Mouse (Mus musculus): ENCODE measurements around the gene Stard13. TPM values are rescaled to one million over a fixed set of nuclear protein-coding genes. Genes with fewer than 3 reads are reported as not detected.

Gene Stard13
- polyA plus RNA-seq, 1 experiment: 4.9 TPM

DNA sequence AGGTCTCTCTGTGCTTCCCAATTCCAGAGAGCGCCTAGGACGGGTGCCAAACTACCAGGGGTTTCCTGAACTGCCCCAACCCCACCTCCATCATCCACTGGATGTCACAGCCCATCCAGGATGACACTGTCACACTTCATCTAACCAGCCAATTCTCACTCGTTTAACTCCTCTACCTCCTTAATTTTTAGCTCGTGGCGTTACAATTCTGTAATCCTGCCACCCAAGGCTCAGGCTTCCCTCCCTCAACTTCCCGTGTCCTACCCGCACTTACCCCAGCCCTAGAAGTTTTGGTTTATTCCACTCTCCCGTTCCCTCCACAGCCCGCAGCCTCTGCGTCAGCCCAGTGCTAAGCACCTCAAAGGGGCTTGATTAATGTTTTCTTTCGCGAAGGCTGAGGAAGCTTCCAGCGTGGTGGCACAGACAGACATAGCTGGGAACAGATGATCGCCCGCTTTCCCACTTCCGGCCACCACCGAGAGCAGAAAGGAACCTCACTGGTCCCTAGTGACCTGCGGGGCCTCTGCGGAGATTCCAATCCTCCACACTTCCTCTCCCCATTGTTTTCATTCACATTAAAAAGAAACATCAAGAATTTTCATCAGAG, 125.2 kb downstream of the Stard13 start:
- Histone ChIP-seq H3K27ac (ENCODE audit: insufficient read depth, low read depth, low read length) (peak overlapping the region; percentile 20), H3K4me3 (ENCODE audit: low read depth, low read length) (peak overlapping the region; percentile 25; the same call in 1 of the 2 replicates), H3K36me3 (ENCODE audit: control insufficient read depth, insufficient read depth, low read length) (no peaks in the 10 kb centered on the region), H3K4me1 (ENCODE audit: control insufficient read depth, insufficient read depth, insufficient read length, low read length) (peaks cover 8% of the 10 kb centered on the region), H3K27me3 (ENCODE audit: control insufficient read depth, insufficient read depth, low read length) (no peaks in the 10 kb centered on the region)
- no peak for TF ChIP-seq POLR2A (IDR thresholded peaks at IDR 0.05; ENCODE audit: low read depth, low read length)
- TF ChIP-seq CTCF (IDR thresholded peaks at IDR 0.05; ENCODE audit: extremely low read depth, insufficient read length, insufficient replicate concordance, low read depth, low read length): no peak
- WGBS: 70% methylated on average over 19 of the region's 19 CpGs

DNA sequence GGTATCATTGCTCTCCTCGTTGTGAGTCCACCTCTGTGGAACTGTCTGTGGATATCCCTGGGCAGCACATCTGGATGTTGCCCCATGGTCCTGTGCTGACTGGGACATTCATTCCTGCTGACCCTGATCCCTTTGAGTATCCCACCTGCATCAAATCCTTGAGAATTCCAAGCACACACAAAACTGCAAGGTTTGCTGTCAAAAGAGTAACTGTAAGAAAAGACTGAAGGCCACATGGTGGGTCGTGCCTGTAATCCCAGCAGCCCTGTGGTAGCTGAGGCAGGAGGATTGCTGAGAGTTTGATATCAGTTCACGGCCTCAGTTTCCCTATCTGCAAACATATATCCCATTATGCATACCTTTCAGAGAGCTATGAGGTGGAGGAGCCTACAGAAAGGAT, 126.8 kb downstream of the Stard13 start:
- H3K27ac ChIP-seq (ENCODE audit: insufficient read depth, low read depth, low read length): no peak overlapping the region
- 91% methylated on average over 3 of the region's 3 CpGs for WGBS
- no peaks in the 10 kb centered on the region for H3K27me3 ChIP-seq (ENCODE audit: control insufficient read depth, insufficient read depth, low read length)
- no peak overlapping the region for H3K4me3 ChIP-seq (ENCODE audit: low read depth, low read length)
- TF ChIP-seq POLR2A (IDR thresholded peaks at IDR 0.05; ENCODE audit: low read depth, low read length) (no peak), CTCF (IDR thresholded peaks at IDR 0.05; ENCODE audit: extremely low read depth, insufficient read length, insufficient replicate concordance, low read depth, low read length) (no peak)
- peaks cover 10% of the 10 kb centered on the region for H3K4me1 ChIP-seq (ENCODE audit: control insufficient read depth, insufficient read depth, insufficient read length, low read length)
- no peaks in the 10 kb centered on the region for H3K36me3 ChIP-seq (ENCODE audit: control insufficient read depth, insufficient read depth, low read length)

DNA sequence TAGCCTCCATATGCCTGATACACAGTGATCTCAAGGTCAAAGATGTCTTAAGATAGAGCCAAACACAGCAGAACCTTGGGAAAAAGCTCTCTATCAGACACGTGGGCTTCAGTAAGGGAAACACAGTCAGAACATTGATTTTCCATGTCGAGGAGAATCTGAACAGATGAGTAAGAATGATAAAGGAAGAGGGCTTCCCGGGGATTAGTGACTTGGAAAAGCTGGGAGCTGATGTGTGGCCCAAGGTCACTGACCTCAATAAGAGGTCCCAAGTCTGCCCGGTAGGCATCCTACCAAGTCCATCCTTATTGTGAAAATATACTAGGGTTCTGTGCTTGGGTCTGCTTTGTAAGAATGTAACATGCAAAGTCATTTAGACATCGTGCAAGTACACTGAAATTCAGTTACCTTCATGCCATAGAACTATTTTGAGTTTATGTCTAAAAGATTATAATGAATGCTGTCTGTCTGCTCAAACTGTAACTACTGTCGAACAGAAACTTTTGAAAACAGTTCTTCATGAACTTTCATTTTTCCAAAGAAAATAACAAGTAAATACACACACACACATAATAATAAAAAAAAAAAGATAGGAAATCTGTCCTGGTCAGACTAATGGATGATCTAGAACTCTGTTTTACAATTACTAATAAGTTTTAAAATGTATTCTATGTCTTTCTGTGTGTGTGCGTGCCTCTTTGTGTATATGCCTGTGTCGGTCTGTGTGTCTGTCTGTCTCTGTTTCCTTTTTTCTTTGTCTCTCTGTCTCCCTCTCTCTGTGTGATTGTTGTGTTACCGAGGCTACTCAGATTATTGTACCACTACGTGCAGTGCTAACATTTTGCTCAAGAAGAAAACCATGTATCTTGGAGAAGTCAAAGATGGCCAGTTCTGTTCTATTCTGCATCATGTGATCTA, 128.3 kb downstream of the Stard13 start:
- no peak overlapping the region; the same call in 1 of the 2 replicates for H3K27ac ChIP-seq (ENCODE audit: insufficient read depth, low read depth, low read length)

DNA sequence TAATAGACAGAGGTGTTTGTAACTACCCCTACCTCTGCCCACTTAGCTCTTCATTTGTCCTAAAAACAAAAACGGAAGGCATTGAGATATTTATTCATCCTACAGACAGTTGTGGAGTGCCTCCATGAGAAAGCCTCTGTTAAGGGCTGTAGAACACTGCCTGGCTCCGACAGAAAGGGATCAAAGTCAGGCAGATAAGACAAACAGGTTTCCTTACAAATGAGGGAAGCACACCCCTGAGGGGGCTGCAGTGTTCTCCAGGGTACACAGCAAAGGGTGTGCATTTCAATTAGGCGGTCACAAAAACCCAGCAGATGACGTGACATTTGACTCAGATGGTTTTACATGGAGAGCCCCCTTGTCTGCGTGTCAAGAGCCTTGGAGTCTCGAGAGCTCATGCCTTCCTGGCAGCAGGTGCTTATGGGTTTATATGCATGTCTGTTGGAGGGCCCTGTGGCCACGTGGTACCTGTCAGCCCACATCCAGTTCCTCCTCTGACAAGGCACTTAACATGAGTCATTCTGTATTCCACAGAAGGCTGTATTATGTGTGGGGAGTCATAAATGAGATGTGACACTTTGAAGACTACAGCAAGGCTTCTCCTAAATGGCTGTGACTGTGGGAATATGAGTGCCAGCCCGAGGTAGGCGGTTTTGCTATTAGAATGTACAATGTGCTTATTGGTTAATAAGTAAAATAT, 129.1 kb downstream of the Stard13 start:
- Histone ChIP-seq H3K4me1 (ENCODE audit: control insufficient read depth, insufficient read depth, insufficient read length, low read length) (peaks cover 8% of the 10 kb centered on the region), H3K27ac (ENCODE audit: insufficient read depth, low read depth, low read length) (peak overlapping the region; percentile 75)
- WGBS: 20% methylated on average over 9 of the region's 9 CpGs

More for the DNA sequence above, 128.3 kb downstream of the Stard13 start:
- H3K27me3 ChIP-seq (ENCODE audit: control insufficient read depth, insufficient read depth, low read length): no peaks in the 10 kb centered on the region
- no peaks in the 10 kb centered on the region for H3K36me3 ChIP-seq (ENCODE audit: control insufficient read depth, insufficient read depth, low read length)
- TF ChIP-seq CTCF (IDR thresholded peaks at IDR 0.05; ENCODE audit: extremely low read depth, insufficient read length, insufficient replicate concordance, low read depth, low read length) (no peak), POLR2A (IDR thresholded peaks at IDR 0.05; ENCODE audit: low read depth, low read length) (no peak)
- H3K4me1 ChIP-seq (ENCODE audit: control insufficient read depth, insufficient read depth, insufficient read length, low read length): peaks cover 8% of the 10 kb centered on the region
- 44% methylated on average over 10 of the region's 10 CpGs for WGBS
- no peak overlapping the region for H3K4me3 ChIP-seq (ENCODE audit: low read depth, low read length)

DNA sequence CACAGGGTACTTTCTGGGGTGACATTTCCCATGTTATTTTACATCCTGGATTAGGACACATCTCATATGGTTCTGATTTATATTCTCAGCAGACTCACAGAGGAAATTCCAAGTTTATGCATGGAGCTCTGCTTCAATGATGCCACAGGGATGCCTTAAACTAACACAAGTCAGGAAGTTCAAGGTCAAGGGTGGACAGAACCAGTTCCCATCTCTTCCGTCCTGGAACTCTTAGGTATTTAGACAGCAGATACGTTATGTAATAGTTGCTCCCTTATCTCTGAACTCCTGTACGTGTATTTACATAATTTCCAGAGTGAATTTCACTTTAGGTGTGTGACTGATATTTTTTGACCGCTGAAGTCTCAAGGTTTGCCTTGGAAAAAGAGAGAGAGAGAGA, 130.4 kb downstream of the Stard13 start:
- WGBS: 26% methylated on average over 4 of the region's 4 CpGs
- peaks cover 9% of the 10 kb centered on the region; the same call in 1 of the 2 replicates for H3K4me1 ChIP-seq (ENCODE audit: control insufficient read depth, insufficient read depth, insufficient read length, low read length)
- no peak overlapping the region for H3K4me3 ChIP-seq (ENCODE audit: low read depth, low read length)
- no peaks in the 10 kb centered on the region for H3K36me3 ChIP-seq (ENCODE audit: control insufficient read depth, insufficient read depth, low read length)
- no peak for TF ChIP-seq CTCF (IDR thresholded peaks at IDR 0.05; ENCODE audit: extremely low read depth, insufficient read length, insufficient replicate concordance, low read depth, low read length)
- TF ChIP-seq POLR2A (IDR thresholded peaks at IDR 0.05; ENCODE audit: low read depth, low read length): no peak
- H3K27me3 ChIP-seq (ENCODE audit: control insufficient read depth, insufficient read depth, low read length): no peaks in the 10 kb centered on the region
- H3K27ac ChIP-seq (ENCODE audit: insufficient read depth, low read depth, low read length): no peak overlapping the region

More for the DNA sequence above, 129.1 kb downstream of the Stard13 start:
- H3K4me3 ChIP-seq (ENCODE audit: low read depth, low read length): no peak overlapping the region
- H3K36me3 ChIP-seq (ENCODE audit: control insufficient read depth, insufficient read depth, low read length): no peaks in the 10 kb centered on the region
- TF ChIP-seq POLR2A (IDR thresholded peaks at IDR 0.05; ENCODE audit: low read depth, low read length): no peak
- no peak for TF ChIP-seq CTCF (IDR thresholded peaks at IDR 0.05; ENCODE audit: extremely low read depth, insufficient read length, insufficient replicate concordance, low read depth, low read length)
- H3K27me3 ChIP-seq (ENCODE audit: control insufficient read depth, insufficient read depth, low read length): no peaks in the 10 kb centered on the region

DNA sequence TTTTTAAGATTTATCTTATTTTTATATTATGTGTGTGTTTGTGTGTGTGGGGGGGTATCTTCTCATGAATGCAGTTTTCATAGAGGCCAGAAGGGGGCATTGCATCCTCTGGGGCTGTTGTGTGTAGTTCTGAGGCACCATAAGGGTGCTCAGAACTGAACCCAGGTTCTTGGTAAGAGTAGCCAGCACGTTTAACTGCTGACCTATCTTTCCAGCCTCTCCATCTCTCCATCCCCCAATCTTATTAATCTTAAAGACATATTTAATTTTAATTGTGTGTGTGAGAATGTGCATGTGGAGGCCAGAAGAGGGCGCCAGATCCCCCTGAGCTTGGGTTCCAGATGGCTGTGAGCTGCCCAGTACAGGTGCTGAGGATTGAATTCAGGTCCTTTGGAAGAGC, 131.4 kb downstream of the Stard13 start:
- WGBS: 81% methylated on average over 2 of the region's 2 CpGs
- Histone ChIP-seq H3K4me1 (ENCODE audit: control insufficient read depth, insufficient read depth, insufficient read length, low read length) (peaks cover 15% of the 10 kb centered on the region; the same call in 1 of the 2 replicates), H3K27me3 (ENCODE audit: control insufficient read depth, insufficient read depth, low read length) (no peaks in the 10 kb centered on the region), H3K36me3 (ENCODE audit: control insufficient read depth, insufficient read depth, low read length) (no peaks in the 10 kb centered on the region), H3K4me3 (ENCODE audit: low read depth, low read length) (no peak overlapping the region), H3K27ac (ENCODE audit: insufficient read depth, low read depth, low read length) (no peak overlapping the region)
- TF ChIP-seq CTCF (IDR thresholded peaks at IDR 0.05; ENCODE audit: extremely low read depth, insufficient read length, insufficient replicate concordance, low read depth, low read length) (peak; percentile 62; the same call in 1 of the 2 replicates), POLR2A (IDR thresholded peaks at IDR 0.05; ENCODE audit: low read depth, low read length) (no peak)
